Mouse (Mus musculus): ENCODE measurements around the gene Aox2. TPM values are rescaled to one million over a fixed set of nuclear protein-coding genes. Genes with fewer than 3 reads are reported as not detected.
"Not testable (repeated sequence)": the region's sequence is repeated elsewhere in the genome, so short reads cannot be mapped to it uniquely, and the experiment has no call there.

The Aox2 gene
- polyA plus RNA-seq, 1 experiment = not detected

- TF ChIP-seq POLR2A (IDR thresholded peaks at IDR 0.05; ENCODE audit: low read depth, low read length) (no peak), CTCF (IDR thresholded peaks at IDR 0.05; ENCODE audit: borderline replicate concordance, insufficient read depth, low read length) (no peak)
- H3K4me1 ChIP-seq (ENCODE audit: control insufficient read depth, insufficient read depth, low read length) = peaks cover 8% of the 10 kb centered on the region
- H3K27ac ChIP-seq (ENCODE audit: insufficient read depth, low read length) = no peak overlapping the region
- H3K4me3 ChIP-seq (ENCODE audit: insufficient read depth, low read length) = no peak overlapping the region
Measured at GRCm38 (mm10) chr1:58362296-58362695, 84.2 kb downstream of the Aox2 start.

- Histone ChIP-seq H3K4me1 (ENCODE audit: control insufficient read depth, insufficient read depth, low read length) (0 out of 2 replicates have a peak, but pooled peaks cover 2% of the 10 kb centered on the region), H3K4me3 (ENCODE audit: insufficient read depth, low read length) (no peak overlapping the region), H3K27ac (ENCODE audit: insufficient read depth, low read length) (no peak overlapping the region)
- no peak for TF ChIP-seq POLR2A (IDR thresholded peaks at IDR 0.05; ENCODE audit: low read depth, low read length)
- TF ChIP-seq CTCF (IDR thresholded peaks at IDR 0.05; ENCODE audit: borderline replicate concordance, insufficient read depth, low read length) = no peak
Measured at GRCm38 (mm10) chr1:58364551-58364950, 86.4 kb downstream of the Aox2 start.

- Histone ChIP-seq H3K27ac (ENCODE audit: insufficient read depth, low read length) (no peak overlapping the region), H3K4me3 (ENCODE audit: insufficient read depth, low read length) (no peak overlapping the region), H3K4me1 (ENCODE audit: control insufficient read depth, insufficient read depth, low read length) (0 out of 2 replicates have a peak, but pooled peaks cover 2% of the 10 kb centered on the region)
- TF ChIP-seq CTCF (IDR thresholded peaks at IDR 0.05; ENCODE audit: borderline replicate concordance, insufficient read depth, low read length) (no peak), POLR2A (IDR thresholded peaks at IDR 0.05; ENCODE audit: low read depth, low read length) (no peak)
Measured at GRCm38 (mm10) chr1:58365829-58366228, 87.7 kb downstream of the Aox2 start.

- peak overlapping the region; percentile 35 for H3K27ac ChIP-seq (ENCODE audit: insufficient read depth, low read length)
- no peak overlapping the region for H3K4me3 ChIP-seq (ENCODE audit: insufficient read depth, low read length)
- no peak for TF ChIP-seq CTCF (IDR thresholded peaks at IDR 0.05; ENCODE audit: borderline replicate concordance, insufficient read depth, low read length)
- TF ChIP-seq POLR2A (IDR thresholded peaks at IDR 0.05; ENCODE audit: low read depth, low read length) = no peak
- H3K4me1 ChIP-seq (ENCODE audit: control insufficient read depth, insufficient read depth, low read length) = 0 out of 2 replicates have a peak, but pooled peaks cover 2% of the 10 kb centered on the region
Measured at GRCm38 (mm10) chr1:58366737-58367471, 88.8 kb downstream of the Aox2 start.

- Histone ChIP-seq H3K4me1 (ENCODE audit: control insufficient read depth, insufficient read depth, low read length) (0 out of 2 replicates have a peak, but pooled peaks cover 2% of the 10 kb centered on the region), H3K4me3 (ENCODE audit: insufficient read depth, low read length) (no peak overlapping the region), H3K27ac (ENCODE audit: insufficient read depth, low read length) (no peak overlapping the region)
- TF ChIP-seq CTCF (IDR thresholded peaks at IDR 0.05; ENCODE audit: borderline replicate concordance, insufficient read depth, low read length) (no peak), POLR2A (IDR thresholded peaks at IDR 0.05; ENCODE audit: low read depth, low read length) (no peak)
Measured at GRCm38 (mm10) chr1:58369716-58370115, 91.6 kb downstream of the Aox2 start.

GRCm38 (mm10) chr1:58374266-58374665 lies 96.1 kb downstream of the Aox2 start:
- not testable (repeated sequence) for H3K27ac ChIP-seq (ENCODE audit: insufficient read depth, low read length); H3K4me3 ChIP-seq (ENCODE audit: insufficient read depth, low read length); H3K4me1 ChIP-seq (ENCODE audit: control insufficient read depth, insufficient read depth, low read length)

GRCm38 (mm10) chr1:58375574-58376147 lies 97.5 kb downstream of the Aox2 start:
- no peaks in the 10 kb centered on the region for H3K4me1 ChIP-seq (ENCODE audit: control insufficient read depth, insufficient read depth, low read length)
- TF ChIP-seq POLR2A (IDR thresholded peaks at IDR 0.05; ENCODE audit: low read depth, low read length) (no peak), CTCF (IDR thresholded peaks at IDR 0.05; ENCODE audit: borderline replicate concordance, insufficient read depth, low read length) (no peak)

GRCm38 (mm10) chr1:58382586-58383281 lies 104.6 kb downstream of the Aox2 start:
- H3K27ac ChIP-seq (ENCODE audit: insufficient read depth, low read length) = no peak overlapping the region
- H3K4me1 ChIP-seq (ENCODE audit: control insufficient read depth, insufficient read depth, low read length) = no peaks in the 10 kb centered on the region
- no peak overlapping the region for H3K4me3 ChIP-seq (ENCODE audit: insufficient read depth, low read length)
- TF ChIP-seq POLR2A (IDR thresholded peaks at IDR 0.05; ENCODE audit: low read depth, low read length) (no peak), CTCF (IDR thresholded peaks at IDR 0.05; ENCODE audit: borderline replicate concordance, insufficient read depth, low read length) (no peak)

More at GRCm38 (mm10) chr1:58375574-58376147, 97.5 kb downstream of the Aox2 start:
- Histone ChIP-seq H3K4me3 (ENCODE audit: insufficient read depth, low read length) (no peak overlapping the region), H3K27ac (ENCODE audit: insufficient read depth, low read length) (no peak overlapping the region)

GRCm38 (mm10) chr1:58391421-58392267 lies 113.5 kb downstream of the Aox2 start:
- Histone ChIP-seq H3K4me3 (ENCODE audit: insufficient read depth, low read length) (peak overlapping the region; percentile 98), H3K4me1 (ENCODE audit: control insufficient read depth, insufficient read depth, low read length) (peaks cover 3% of the 10 kb centered on the region), H3K27ac (ENCODE audit: insufficient read depth, low read length) (peak overlapping the region; percentile 97)
- TF ChIP-seq POLR2A (IDR thresholded peaks at IDR 0.05; ENCODE audit: low read depth, low read length) = peak; percentile 31; the same call in 1 of the 2 replicates
- no peak for TF ChIP-seq CTCF (IDR thresholded peaks at IDR 0.05; ENCODE audit: borderline replicate concordance, insufficient read depth, low read length)
